Mouse (Mus musculus) right cerebral cortex, postnatal 25 days (tissue): Measurements from ENCODE around the gene Atg7.

ENCODE experiments used
- DNase-seq: peaks from one replicate; pipeline ENCODE4 v3.0.0; 2022

Atg7 gene

GRCm38 (mm10) chr6:114821646-114822045, 178.7 kb downstream of the Atg7 start:
- DNase-seq: no peak

- DNase-seq: no peak
Measured at GRCm38 (mm10) chr6:114826889-114827288, 184.0 kb downstream of the Atg7 start.

- no peak for DNase-seq
Measured at GRCm38 (mm10) chr6:114829660-114830438, 187.0 kb downstream of the Atg7 start.

- no peak for DNase-seq
Measured at GRCm38 (mm10) chr6:114831807-114832206, 188.9 kb downstream of the Atg7 start.

- DNase-seq: no peak
Measured at GRCm38 (mm10) chr6:114833058-114833685, 190.3 kb downstream of the Atg7 start.

GRCm38 (mm10) chr6:114833791-114834346, 191.0 kb downstream of the Atg7 start:
- DNase-seq: no peak

- DNase-seq: no peak
Measured at GRCm38 (mm10) chr6:114835344-114835743, 192.4 kb downstream of the Atg7 start.

- DNase-seq: no peak
Measured at GRCm38 (mm10) chr6:114835752-114836151, 192.9 kb downstream of the Atg7 start.

- DNase-seq: no peak
Measured at GRCm38 (mm10) chr6:114836433-114836832, 193.5 kb downstream of the Atg7 start.

- no peak for DNase-seq
Measured at GRCm38 (mm10) chr6:114838872-114839271, 196.0 kb downstream of the Atg7 start.

GRCm38 (mm10) chr6:114840012-114840411, 197.1 kb downstream of the Atg7 start:
- DNase-seq: no peak

GRCm38 (mm10) chr6:114842131-114842530, 199.2 kb downstream of the Atg7 start:
- no peak for DNase-seq

- DNase-seq: no peak
Measured at GRCm38 (mm10) chr6:114842863-114843262, 200.0 kb downstream of the Atg7 start.

- no peak for DNase-seq
Measured at GRCm38 (mm10) chr6:114846153-114846772, 203.4 kb downstream of the Atg7 start.

- DNase-seq: no peak
Measured at GRCm38 (mm10) chr6:114847582-114848174, 204.8 kb downstream of the Atg7 start.

GRCm38 (mm10) chr6:114848761-114849160, 205.9 kb downstream of the Atg7 start:
- no peak for DNase-seq

GRCm38 (mm10) chr6:114849787-114850186, 206.9 kb downstream of the Atg7 start:
- no peak for DNase-seq

- DNase-seq: no peak
Measured at GRCm38 (mm10) chr6:114851688-114852087, 208.8 kb downstream of the Atg7 start.

GRCm38 (mm10) chr6:114852739-114853138, 209.8 kb downstream of the Atg7 start:
- DNase-seq: no peak

GRCm38 (mm10) chr6:114854368-114854767, 211.5 kb downstream of the Atg7 start:
- DNase-seq: no peak

GRCm38 (mm10) chr6:114855644-114856043, 212.7 kb downstream of the Atg7 start:
- DNase-seq: no peak

GRCm38 (mm10) chr6:114856501-114856900, 213.6 kb downstream of the Atg7 start:
- DNase-seq: no peak

- no peak for DNase-seq
Measured at GRCm38 (mm10) chr6:114857996-114858721, 215.3 kb downstream of the Atg7 start.
